Mouse (Mus musculus) layer of hippocampus, adult 11-12 months (tissue): ENCODE measurements around the gene Litaf.

ENCODE experiments used
- DNase-seq: peaks from one replicate; pipeline ENCODE4 v3.0.0; 2022; ENCODE audit warnings: low spot score

Gene Litaf

GRCm38 (mm10) chr16:10956938-10957685 lies 108.8 kb downstream of the Litaf start:
- no peak for DNase-seq

- DNase-seq: peak; percentile 51
These were observed 110.9 kb downstream of the Litaf start for GRCm38 (mm10) chr16:10955078-10955477.

- no peak for DNase-seq
These were observed 113.1 kb downstream of the Litaf start for GRCm38 (mm10) chr16:10952881-10953280.

- no peak for DNase-seq
These were observed 113.9 kb downstream of the Litaf start for GRCm38 (mm10) chr16:10952071-10952470.

- DNase-seq: peak; percentile 38
These were observed 114.4 kb downstream of the Litaf start for GRCm38 (mm10) chr16:10951581-10951980.

DNA sequence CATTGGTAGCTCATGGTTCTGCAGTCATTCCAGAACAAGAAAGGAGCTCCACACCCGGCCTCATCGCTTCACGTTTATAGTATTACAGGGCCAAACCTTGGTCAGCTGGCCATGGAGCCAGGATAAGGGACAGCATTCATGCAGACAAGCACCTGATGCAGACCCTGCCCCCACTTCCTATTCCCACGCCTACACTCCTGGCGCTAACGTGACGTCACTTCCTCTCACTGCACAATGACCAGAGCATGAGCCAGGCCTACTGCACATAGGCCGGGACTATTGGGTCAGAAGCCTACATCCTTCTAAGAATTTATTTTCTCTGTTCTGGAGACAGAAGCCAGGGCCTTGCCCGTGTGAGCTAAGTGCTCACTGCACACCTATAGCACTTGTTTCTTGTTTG lies 115.4 kb downstream of the Litaf start:
- no peak for DNase-seq

GRCm38 (mm10) chr16:10947724-10948123 lies 118.2 kb downstream of the Litaf start:
- no peak for DNase-seq

DNA sequence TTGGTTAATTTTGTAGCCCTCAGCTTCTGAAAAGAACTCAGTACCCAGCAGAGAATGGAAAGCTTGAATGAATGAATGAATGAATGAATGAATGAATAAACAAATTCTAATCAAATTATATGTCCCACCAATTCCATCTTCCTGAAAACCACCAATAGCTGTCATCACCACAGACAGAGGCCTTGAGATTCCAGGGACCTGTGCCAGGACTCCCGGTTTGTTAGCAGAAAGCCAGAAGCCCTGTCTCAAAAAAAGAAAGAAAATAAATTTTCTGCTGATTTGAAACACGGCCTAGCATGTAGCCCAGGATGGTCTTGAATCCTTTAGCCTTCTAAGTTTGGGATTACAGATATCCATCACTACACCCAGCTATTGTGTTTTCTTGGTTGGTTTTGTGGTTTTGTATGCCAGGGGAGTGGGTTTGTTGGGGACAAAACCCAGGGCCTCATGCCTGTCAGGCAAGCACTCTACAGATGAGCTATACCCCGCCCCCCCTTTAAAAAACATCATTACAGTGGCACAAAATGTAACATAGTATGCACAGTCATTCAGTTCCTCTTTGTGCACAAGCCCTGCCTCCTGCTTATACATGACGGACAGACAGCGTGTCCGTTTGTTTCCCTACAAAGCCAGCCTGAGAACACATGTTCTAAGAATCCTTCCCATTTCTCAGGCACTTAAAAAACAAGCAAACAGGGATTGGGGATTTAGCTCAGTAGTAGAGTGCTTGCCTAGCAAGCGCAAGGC lies 120.4 kb downstream of the Litaf start:
- DNase-seq: no peak

- no peak for DNase-seq
These were observed 121.4 kb downstream of the Litaf start for GRCm38 (mm10) chr16:10944545-10944944.

DNA sequence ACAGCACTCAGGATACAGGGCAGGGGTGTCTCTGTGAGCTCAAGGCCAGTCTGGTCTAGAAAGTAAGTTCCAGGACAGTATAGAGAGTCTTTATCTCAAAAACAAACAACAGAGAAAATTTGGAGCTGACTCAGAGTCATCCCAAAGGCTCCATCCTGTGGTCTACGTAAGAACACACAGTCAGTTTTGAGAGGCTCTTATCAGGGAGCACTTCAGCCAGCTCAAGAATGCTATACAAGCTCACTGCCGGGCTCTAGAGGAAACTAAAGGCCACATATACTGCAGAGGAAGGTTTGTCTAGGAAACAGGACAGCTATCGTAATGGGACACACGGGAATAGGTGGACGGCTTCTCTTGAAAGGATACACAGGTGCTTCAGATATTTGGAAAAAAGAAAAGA lies 122.7 kb downstream of the Litaf start:
- DNase-seq: no peak

DNA sequence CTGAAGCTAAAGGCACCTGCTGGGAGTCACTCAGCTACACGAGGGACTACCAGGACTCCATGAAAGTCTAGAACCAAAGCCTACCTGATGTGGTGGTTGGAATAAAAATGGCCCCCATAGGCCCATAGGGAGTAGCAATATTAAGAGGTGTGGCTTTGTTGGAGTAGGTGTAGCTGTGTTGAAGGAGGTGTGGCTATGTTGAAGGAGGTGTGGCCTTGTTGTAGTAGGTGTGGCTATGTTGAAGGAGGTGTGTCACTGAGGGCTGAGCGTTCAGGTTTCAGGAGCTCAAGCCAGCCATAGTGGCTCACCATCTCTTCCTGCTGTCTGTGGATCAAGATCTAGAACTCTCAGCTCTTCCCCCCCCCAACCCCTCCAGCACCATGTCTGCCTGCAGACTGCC lies 125.3 kb downstream of the Litaf start:
- DNase-seq: no peak

DNA sequence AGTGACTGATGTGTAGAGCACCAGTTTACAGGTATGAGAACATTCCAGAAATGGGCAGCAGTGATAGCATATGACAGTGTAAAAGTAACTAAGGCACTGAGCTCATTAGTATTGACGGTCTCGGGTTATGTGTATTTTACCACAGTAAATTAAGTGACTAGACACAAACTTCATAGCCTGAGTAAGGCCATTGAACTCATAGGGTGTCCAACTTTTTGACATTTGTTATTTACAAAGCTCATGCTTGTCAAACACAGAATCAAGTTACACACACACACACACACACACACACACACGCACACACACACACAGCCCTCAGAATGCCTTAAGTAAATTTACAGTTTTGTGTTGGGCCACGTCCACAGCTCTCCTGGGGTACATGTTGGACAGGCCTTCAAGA lies 126.0 kb downstream of the Litaf start:
- DNase-seq: no peak

- DNase-seq: no peak
These were observed 128.5 kb downstream of the Litaf start for GRCm38 (mm10) chr16:10937497-10937896.

DNA sequence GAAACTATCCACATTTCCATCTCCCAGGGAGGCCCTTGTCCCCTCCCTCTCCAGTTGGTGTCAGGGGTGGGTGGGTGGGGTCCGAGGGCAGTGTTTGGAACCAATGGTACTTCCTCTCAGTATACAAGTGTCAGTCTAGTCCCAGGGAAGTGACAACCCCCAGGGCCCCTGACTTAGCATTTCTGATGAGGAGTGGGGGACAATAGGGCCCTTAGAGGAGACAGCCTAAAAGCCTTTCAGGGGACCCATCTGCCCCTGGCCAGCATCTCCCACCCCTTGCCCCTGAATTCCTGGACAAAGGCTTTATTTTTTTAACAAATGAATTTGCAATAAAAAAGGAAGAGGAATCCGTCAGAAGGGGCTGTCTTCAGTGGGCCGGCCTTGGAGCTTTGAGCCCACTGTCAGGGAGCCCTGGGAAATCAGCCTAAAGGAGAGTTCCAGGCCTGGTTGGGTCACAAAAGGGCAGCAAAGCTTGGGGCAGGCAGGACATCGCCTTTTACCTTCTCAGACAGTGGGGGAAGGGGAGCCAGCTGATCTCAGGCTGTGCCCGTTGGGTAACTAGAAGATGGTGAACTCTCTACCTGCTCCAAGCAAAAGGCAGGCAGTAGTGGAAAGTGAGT lies 129.1 kb downstream of the Litaf start:
- DNase-seq: no peak

DNA sequence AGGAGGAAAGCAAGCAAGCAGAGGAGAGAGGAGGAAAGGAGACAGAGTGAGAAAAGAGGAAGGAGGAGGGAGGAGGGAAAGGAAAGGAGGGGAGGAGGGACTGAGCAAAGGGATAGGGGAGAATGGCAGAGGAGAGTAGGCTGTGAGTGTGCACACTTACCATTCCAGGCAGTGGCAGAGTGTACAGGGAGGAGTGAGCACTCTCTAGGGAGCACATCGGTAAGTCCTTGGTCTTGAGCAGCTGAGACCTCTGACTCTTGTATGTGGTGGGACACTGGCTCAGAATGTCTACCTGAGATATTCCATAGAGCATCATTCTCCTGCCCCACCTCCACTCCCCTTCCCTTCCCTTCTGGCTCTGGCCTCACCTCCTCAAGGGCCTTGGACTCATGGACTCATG lies 131.9 kb downstream of the Litaf start:
- DNase-seq: no peak

- no peak for DNase-seq
These were observed 132.6 kb downstream of the Litaf start for GRCm38 (mm10) chr16:10933372-10933771.

DNA sequence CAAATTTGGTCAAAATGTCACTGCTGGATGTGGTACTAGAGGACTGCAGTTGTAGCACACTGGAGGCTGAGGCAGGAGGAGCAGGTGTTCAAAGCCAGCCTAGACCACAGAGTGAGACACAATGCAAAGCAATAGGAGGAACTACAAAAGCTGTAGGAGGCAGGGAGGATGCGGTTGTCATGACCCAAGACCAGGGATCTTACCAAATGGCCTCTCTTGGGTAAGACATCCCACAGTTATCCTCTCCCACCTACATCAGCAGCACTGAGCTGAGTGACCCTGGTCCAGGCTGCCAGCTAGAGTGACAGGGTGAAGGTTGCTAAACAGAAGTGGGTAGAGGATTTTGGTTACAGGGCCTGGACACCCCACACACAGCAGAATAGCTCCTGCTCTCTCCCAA lies 138.9 kb downstream of the Litaf start:
- no peak for DNase-seq

DNA sequence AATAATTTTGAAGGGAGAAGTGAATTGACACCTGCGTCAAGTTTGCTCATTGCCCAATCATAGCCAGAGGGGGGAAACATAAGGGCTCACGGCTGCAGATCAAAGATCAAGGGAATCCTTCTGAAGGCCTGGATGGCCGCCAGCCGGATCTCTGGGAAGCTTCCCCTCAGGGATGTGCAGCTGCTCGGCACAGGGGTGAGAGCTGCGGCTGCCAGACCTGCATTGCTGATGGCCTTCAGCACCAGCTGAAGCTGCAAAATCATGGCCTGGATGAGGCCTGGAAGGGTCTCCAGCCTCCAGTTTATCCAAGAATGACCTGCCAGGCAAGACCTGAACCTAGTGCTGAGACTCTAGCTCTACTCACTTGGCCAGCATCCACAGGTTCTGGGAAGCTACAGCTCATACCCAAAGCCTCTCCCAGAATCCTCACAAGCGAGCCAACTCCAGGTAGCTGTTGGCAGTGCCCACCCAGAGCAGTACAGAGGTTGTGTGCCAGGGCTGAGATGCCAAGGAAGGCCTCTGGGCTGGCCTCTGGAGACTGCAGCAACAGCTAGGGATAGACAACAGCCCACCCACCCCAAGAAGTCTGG lies 140.3 kb downstream of the Litaf start:
- DNase-seq: no peak

GRCm38 (mm10) chr16:10923561-10923960 lies 142.4 kb downstream of the Litaf start:
- no peak for DNase-seq

GRCm38 (mm10) chr16:10919856-10920255 lies 146.1 kb downstream of the Litaf start:
- no peak for DNase-seq

DNA sequence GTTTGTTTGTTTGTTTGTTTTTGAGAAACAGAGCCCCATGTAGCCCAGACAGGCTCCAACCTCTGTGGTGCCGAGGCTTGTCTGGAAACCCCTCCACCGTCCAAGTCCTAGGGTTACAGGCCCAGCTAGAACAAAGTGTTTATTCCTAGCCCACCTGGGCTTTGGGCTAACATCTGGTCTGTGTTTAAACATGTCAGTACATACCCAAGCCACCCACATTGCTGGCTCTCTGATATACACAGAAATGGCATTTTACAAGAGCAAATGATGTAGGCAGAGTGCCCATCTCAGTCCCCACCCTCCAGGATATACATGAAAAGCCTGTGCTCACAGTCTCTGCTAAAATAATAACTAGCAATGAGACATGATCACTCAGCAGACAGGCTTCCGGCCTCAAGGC lies 149.7 kb downstream of the Litaf start:
- DNase-seq: no peak

GRCm38 (mm10) chr16:10915066-10915465 lies 150.9 kb downstream of the Litaf start:
- DNase-seq: no peak

DNA sequence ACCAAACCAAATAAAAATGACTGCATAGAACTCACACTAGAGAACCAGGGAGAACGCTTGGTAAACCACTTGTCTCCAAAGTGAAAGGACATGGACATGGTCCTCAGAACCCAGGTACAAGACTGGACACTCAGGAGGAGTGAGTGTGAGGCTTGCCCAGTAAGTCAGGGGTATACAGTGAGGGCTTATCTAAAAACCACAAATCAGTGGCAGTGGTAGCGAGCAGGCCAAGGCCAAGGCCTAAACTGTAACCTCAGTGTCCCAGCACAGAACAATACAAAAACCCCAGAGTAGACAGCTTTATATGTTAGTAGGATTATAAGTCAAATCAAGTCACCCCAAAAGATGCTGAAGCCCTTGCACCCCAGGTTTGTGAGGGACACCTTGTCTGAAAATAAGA lies 154.9 kb downstream of the Litaf start:
- DNase-seq: no peak
